Mouse (Mus musculus) erythroblast, embryonic 14.5 days (primary cell): ENCODE results near the gene Zfp428. TPM values are rescaled to one million over a fixed set of nuclear protein-coding genes. Genes with fewer than 3 reads are reported as not detected.

ENCODE experiments used
- H3K27me3 ChIP-seq: 2 replicates; pipeline ENCODE4 v1.6.1; 2012; ENCODE audit warnings: inconsistent platforms; ENCODE audit not compliant: control insufficient read depth
- H3K36me3 ChIP-seq: 2 replicates; pipeline ENCODE4 v1.6.1; 2012; ENCODE audit warnings: mild to moderate bottlenecking, inconsistent platforms; ENCODE audit not compliant: control insufficient read depth
- H3K4me1 ChIP-seq: 2 replicates; pipeline ENCODE4 v1.6.1; 2012; ENCODE audit warnings: inconsistent platforms; ENCODE audit not compliant: control insufficient read depth
- H3K4me3 ChIP-seq: replicated peaks from 2 replicates; pipeline ENCODE3; 2012; ENCODE audit warnings: moderate library complexity, mild to moderate bottlenecking, inconsistent platforms
- H3K9me3 ChIP-seq: 2 replicates; pipeline ENCODE4 v1.6.1; 2012; ENCODE audit warnings: low read length, inconsistent platforms, mixed read lengths; ENCODE audit not compliant: control insufficient read depth
- GATA1 ChIP-seq: IDR thresholded peaks from 2 replicates; pipeline ENCODE4 v1.6.1; 2012; ENCODE audit warnings: low read length, inconsistent platforms, mixed read lengths
- TAL1 ChIP-seq: IDR thresholded peaks from 3 replicates; pipeline ENCODE4 v1.6.1; 2012; ENCODE audit warnings: low read length, inconsistent platforms, mixed read lengths
- polyA plus RNA-seq: library from polyadenylated mRNA; stranded (reverse); fragments of >175 nt; gene quantifications from 2 replicates; pipeline ENCODE4 v1.2.3, GENCODE M21; 2012

Zfp428 gene
- 0.55 and 0.58 TPM in 2 replicates for polyA plus RNA-seq

- peaks cover 50% of the 10 kb centered on the region for H3K27me3 ChIP-seq
- no peaks in the 10 kb centered on the region for H3K36me3 ChIP-seq
- peak within 1 kb of the TSS; percentile 82 for H3K4me3 ChIP-seq
- TF ChIP-seq GATA1: no peak
- no peak for TF ChIP-seq TAL1
- peaks cover 20% of the 10 kb centered on the region for H3K4me1 ChIP-seq
- no peaks in the 10 kb centered on the region for H3K9me3 ChIP-seq
Observed at GRCm38 (mm10) chr7:24506838-24507725, at the start of gene Zfp428. Gene Zfp428 (plus strand): TSS chr7:24507006.

DNA sequence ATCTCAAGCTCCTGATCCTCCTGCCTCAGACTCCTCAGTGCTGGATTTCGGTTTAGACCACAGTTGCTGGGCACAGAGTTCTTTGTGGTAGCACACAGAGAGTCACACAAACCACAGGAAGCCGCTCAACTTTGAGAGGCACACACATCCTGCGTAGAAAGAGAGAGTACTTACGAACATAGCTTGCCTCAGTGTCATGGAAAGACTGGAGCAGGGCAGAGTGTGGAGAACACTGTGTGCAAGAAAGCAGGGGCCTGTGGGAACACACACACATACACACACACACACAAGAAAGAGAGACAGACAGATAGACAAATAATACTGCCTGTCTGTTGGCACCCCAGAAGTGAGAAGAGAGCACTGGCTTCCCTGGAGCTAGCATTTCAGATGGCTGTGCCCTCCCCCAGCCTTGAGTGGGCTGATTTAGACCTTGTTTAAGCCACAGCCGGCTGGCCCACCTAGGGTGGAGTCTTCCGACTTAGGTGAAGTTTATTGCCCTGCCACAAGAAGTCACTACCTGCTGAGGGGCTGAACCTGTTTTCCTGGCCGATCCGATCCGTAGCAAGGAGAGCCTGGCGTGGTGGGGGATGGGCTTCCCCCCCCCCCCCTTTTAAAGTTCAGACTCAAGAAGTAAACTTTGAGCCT, 49.0 kb upstream of the Zfp428 start:
- H3K27me3 ChIP-seq: peaks cover 16% of the 10 kb centered on the region
- TF ChIP-seq GATA1 (no peak), TAL1 (no peak)
- no peaks in the 10 kb centered on the region; the same call in 1 of the 2 replicates for H3K4me1 ChIP-seq
- no peaks in the 10 kb centered on the region for H3K36me3 ChIP-seq
- no peak overlapping the region for H3K4me3 ChIP-seq
- H3K9me3 ChIP-seq: no peaks in the 10 kb centered on the region

DNA sequence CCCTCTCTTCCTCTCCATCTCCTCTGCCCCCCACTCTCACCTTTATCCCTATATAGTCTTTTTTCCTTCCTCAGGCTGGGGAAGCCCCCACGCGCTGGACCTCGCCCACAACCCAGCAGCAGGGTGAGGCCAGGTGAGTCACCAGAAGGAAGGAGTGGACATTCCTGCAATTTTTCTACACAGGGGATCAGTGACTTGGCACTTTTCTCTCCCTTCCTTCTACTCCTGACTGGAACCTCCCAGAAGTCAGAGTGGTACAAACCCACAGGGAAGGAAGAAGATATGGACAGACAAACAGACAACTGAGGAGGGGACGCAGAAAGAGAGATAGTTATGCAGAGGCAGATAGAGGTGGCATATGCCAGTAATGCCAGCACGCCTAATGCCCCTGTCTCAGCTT, 47.4 kb upstream of the Zfp428 start:
- no peaks in the 10 kb centered on the region; the same call in 1 of the 2 replicates for H3K4me1 ChIP-seq
- TF ChIP-seq GATA1 (no peak), TAL1 (no peak)
- no peaks in the 10 kb centered on the region for H3K9me3 ChIP-seq
- H3K4me3 ChIP-seq: no peak overlapping the region
- H3K27me3 ChIP-seq: peaks cover 20% of the 10 kb centered on the region
- no peaks in the 10 kb centered on the region for H3K36me3 ChIP-seq

GRCm38 (mm10) chr7:24459843-24460242, 47.0 kb upstream of the Zfp428 start:
- Histone ChIP-seq H3K9me3 (no peaks in the 10 kb centered on the region), H3K36me3 (no peaks in the 10 kb centered on the region), H3K4me3 (no peak overlapping the region), H3K27me3 (peaks cover 20% of the 10 kb centered on the region), H3K4me1 (no peaks in the 10 kb centered on the region; the same call in 1 of the 2 replicates)
- no peak for TF ChIP-seq TAL1
- no peak for TF ChIP-seq GATA1

GRCm38 (mm10) chr7:24461376-24462051, 45.3 kb upstream of the Zfp428 start:
- Histone ChIP-seq H3K36me3 (no peaks in the 10 kb centered on the region), H3K4me3 (no peak overlapping the region), H3K27me3 (peaks cover 20% of the 10 kb centered on the region), H3K9me3 (no peaks in the 10 kb centered on the region), H3K4me1 (no peaks in the 10 kb centered on the region; the same call in 1 of the 2 replicates)
- TF ChIP-seq TAL1 (no peak), GATA1 (no peak)

- H3K9me3 ChIP-seq: no peaks in the 10 kb centered on the region
- H3K36me3 ChIP-seq: no peaks in the 10 kb centered on the region
- TF ChIP-seq TAL1 (no peak), GATA1 (no peak)
- no peaks in the 10 kb centered on the region; the same call in 1 of the 2 replicates for H3K4me1 ChIP-seq
- no peak within 1 kb of the TSS for H3K4me3 ChIP-seq
- H3K27me3 ChIP-seq: peaks cover 20% of the 10 kb centered on the region
Observed at GRCm38 (mm10) chr7:24462388-24463319, 44.2 kb upstream of the Zfp428 start, which contains the start of gene Plaur. Gene Plaur (plus strand): TSS chr7:24462484.

- Histone ChIP-seq H3K36me3 (no peaks in the 10 kb centered on the region), H3K27me3 (peaks cover 14% of the 10 kb centered on the region), H3K4me1 (no peaks in the 10 kb centered on the region), H3K4me3 (no peak overlapping the region), H3K9me3 (peaks cover 3% of the 10 kb centered on the region)
- no peak for TF ChIP-seq TAL1
- no peak for TF ChIP-seq GATA1
Observed at GRCm38 (mm10) chr7:24466835-24467234, 40.0 kb upstream of the Zfp428 start.

GRCm38 (mm10) chr7:24467886-24468285, 38.9 kb upstream of the Zfp428 start:
- TF ChIP-seq GATA1 (no peak), TAL1 (no peak)

DNA sequence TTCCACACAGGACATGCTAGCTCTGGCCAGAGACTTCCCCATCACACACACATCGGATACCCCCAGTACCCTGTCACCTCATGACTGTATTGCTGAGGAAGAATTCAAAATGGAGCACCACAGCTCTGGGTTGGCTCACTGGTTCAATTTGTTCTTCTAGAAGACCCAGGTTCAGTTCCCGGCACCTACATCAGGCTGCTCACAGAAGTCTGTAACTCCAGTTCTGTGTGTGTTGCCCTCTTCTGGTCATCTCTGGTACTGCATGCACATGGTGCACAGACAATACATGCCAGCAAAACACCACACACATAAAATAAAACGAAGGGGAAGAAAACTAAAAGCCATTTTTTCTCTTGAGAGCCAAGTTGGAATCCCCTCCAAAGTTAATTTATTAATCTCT, 37.7 kb upstream of the Zfp428 start:
- Histone ChIP-seq H3K4me1 (no peaks in the 10 kb centered on the region), H3K9me3 (peaks cover 3% of the 10 kb centered on the region), H3K36me3 (no peaks in the 10 kb centered on the region), H3K27me3 (no peaks in the 10 kb centered on the region), H3K4me3 (no peak overlapping the region)
- no peak for TF ChIP-seq GATA1
- no peak for TF ChIP-seq TAL1

More at GRCm38 (mm10) chr7:24467886-24468285, 38.9 kb upstream of the Zfp428 start:
- H3K4me3 ChIP-seq: no peak overlapping the region
- peaks cover 5% of the 10 kb centered on the region for H3K27me3 ChIP-seq
- peaks cover 3% of the 10 kb centered on the region for H3K9me3 ChIP-seq
- H3K36me3 ChIP-seq: no peaks in the 10 kb centered on the region
- no peaks in the 10 kb centered on the region for H3K4me1 ChIP-seq
